Mouse (Mus musculus): ENCODE measurements at regions not wholly inside any gene's neighbourhood (a gene's known extent, or its start where the extent isn't known, plus 50 kb on each side); places are given as distances from the start of the nearest gene placed in this dataset.

DNA sequence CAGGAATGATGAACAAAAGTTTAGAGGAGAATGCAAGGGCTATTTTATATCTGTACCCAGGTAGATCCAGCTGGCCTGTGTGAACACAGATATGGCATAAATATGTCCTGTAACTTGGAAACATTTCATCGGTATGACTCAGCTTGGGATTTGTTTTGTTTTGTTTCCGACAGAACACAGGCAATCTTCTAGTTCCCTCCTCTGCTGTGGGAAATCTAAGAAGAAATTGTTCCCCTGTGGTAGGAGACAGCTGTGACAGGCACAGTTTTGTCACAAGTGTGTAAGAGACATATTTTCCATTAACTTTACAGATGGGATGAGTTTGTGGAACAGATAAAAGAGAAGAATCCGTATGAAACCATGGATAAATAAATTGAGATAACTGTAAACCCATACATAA lies 687.0 kb downstream of the Tpm3-rs7 start:
- no peak for DNase-seq
- 73% methylated on average over 3 of the region's 3 CpGs for WGBS
- Histone ChIP-seq H3K27ac (ENCODE audit: insufficient read depth, low read length) (no peak overlapping the region), H3K27me3 (ENCODE audit: control insufficient read depth, insufficient read depth, low read length) (no peaks in the 10 kb centered on the region), H3K4me1 (ENCODE audit: control insufficient read depth, insufficient read depth, low read length) (no peaks in the 10 kb centered on the region), H3K4me3 (replicated peaks; ENCODE audit: insufficient read depth, low read depth, low read length) (no peak overlapping the region)
- TF ChIP-seq CTCF (IDR thresholded peaks at IDR 0.05; ENCODE audit: borderline replicate concordance, insufficient read depth, low read depth, low read length): no peak
- TF ChIP-seq POLR2A (IDR thresholded peaks at IDR 0.05; ENCODE audit: borderline replicate concordance, insufficient read depth, low read length): no peak

DNA sequence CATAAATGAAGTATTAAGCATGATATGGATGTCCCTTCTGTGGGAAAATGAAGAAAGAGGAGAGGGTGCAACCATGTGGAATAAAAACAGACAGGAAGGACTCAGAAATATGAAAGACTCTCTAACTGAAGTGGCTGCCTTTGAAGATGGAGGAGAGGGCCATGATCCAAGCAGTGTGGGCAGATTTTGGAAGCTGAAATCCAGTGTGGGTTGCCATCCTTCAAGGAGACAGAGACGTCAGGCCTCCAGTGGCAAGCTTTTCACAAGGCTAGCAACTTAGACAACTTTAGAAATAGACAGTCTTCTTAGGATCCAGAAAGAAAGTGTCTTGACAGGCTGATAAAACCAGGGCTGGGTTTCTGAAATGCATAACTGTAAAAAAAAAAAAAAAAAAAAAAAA lies 688.0 kb downstream of the Tpm3-rs7 start:
- H3K4me3 ChIP-seq (replicated peaks; ENCODE audit: insufficient read depth, low read depth, low read length): no peak overlapping the region
- no peak for DNase-seq
- H3K4me1 ChIP-seq (ENCODE audit: control insufficient read depth, insufficient read depth, low read length): no peaks in the 10 kb centered on the region
- 79% methylated on average over 1 of the region's 1 CpGs for WGBS
- H3K27ac ChIP-seq (ENCODE audit: insufficient read depth, low read length): no peak overlapping the region
- TF ChIP-seq CTCF (IDR thresholded peaks at IDR 0.05; ENCODE audit: borderline replicate concordance, insufficient read depth, low read depth, low read length) (no peak), POLR2A (IDR thresholded peaks at IDR 0.05; ENCODE audit: borderline replicate concordance, insufficient read depth, low read length) (no peak)
- no peaks in the 10 kb centered on the region for H3K27me3 ChIP-seq (ENCODE audit: control insufficient read depth, insufficient read depth, low read length)

GRCm38 (mm10) chr14:114037063-114037462 lies 722.7 kb downstream of the Tpm3-rs7 start:
- H3K27ac ChIP-seq (ENCODE audit: insufficient read depth, low read length): no peak overlapping the region
- no peak for DNase-seq

GRCm38 (mm10) chr14:114038611-114039312 lies 724.4 kb downstream of the Tpm3-rs7 start:
- Histone ChIP-seq H3K27me3 (ENCODE audit: control insufficient read depth, insufficient read depth, low read length) (no peaks in the 10 kb centered on the region), H3K4me1 (ENCODE audit: control insufficient read depth, insufficient read depth, low read length) (no peaks in the 10 kb centered on the region), H3K4me3 (replicated peaks; ENCODE audit: insufficient read depth, low read depth, low read length) (no peak overlapping the region), H3K27ac (ENCODE audit: insufficient read depth, low read length) (no peak overlapping the region)
- no peak for DNase-seq
- TF ChIP-seq CTCF (IDR thresholded peaks at IDR 0.05; ENCODE audit: borderline replicate concordance, insufficient read depth, low read depth, low read length) (no peak), POLR2A (IDR thresholded peaks at IDR 0.05; ENCODE audit: borderline replicate concordance, insufficient read depth, low read length) (no peak)
- WGBS: 49% methylated on average over 3 of the region's 3 CpGs

More at GRCm38 (mm10) chr14:114037063-114037462, 722.7 kb downstream of the Tpm3-rs7 start:
- no peak for TF ChIP-seq POLR2A (IDR thresholded peaks at IDR 0.05; ENCODE audit: borderline replicate concordance, insufficient read depth, low read length)
- no peak for TF ChIP-seq CTCF (IDR thresholded peaks at IDR 0.05; ENCODE audit: borderline replicate concordance, insufficient read depth, low read depth, low read length)
- 83% methylated on average over 1 of the region's 1 CpGs for WGBS
- no peak overlapping the region for H3K4me3 ChIP-seq (replicated peaks; ENCODE audit: insufficient read depth, low read depth, low read length)
- H3K4me1 ChIP-seq (ENCODE audit: control insufficient read depth, insufficient read depth, low read length): no peaks in the 10 kb centered on the region
- no peaks in the 10 kb centered on the region for H3K27me3 ChIP-seq (ENCODE audit: control insufficient read depth, insufficient read depth, low read length)

GRCm38 (mm10) chr14:114053558-114054235 lies 739.3 kb downstream of the Tpm3-rs7 start:
- H3K4me1 ChIP-seq (ENCODE audit: control insufficient read depth, insufficient read depth, low read length): no peaks in the 10 kb centered on the region
- H3K27me3 ChIP-seq (ENCODE audit: control insufficient read depth, insufficient read depth, low read length): no peaks in the 10 kb centered on the region
- DNase-seq: no peak
- no peak overlapping the region for H3K27ac ChIP-seq (ENCODE audit: insufficient read depth, low read length)
- H3K4me3 ChIP-seq (replicated peaks; ENCODE audit: insufficient read depth, low read depth, low read length): no peak overlapping the region
- WGBS: 56% methylated on average over 5 of the region's 5 CpGs
- TF ChIP-seq CTCF (IDR thresholded peaks at IDR 0.05; ENCODE audit: borderline replicate concordance, insufficient read depth, low read depth, low read length) (no peak), POLR2A (IDR thresholded peaks at IDR 0.05; ENCODE audit: borderline replicate concordance, insufficient read depth, low read length) (no peak)

- WGBS: 22% methylated on average over 2 of the region's 2 CpGs
- no peaks in the 10 kb centered on the region for H3K27me3 ChIP-seq (ENCODE audit: control insufficient read depth, insufficient read depth, low read length)
- no peaks in the 10 kb centered on the region for H3K4me1 ChIP-seq (ENCODE audit: control insufficient read depth, insufficient read depth, low read length)
- DNase-seq: no peak
- no peak overlapping the region for H3K4me3 ChIP-seq (replicated peaks; ENCODE audit: insufficient read depth, low read depth, low read length)
- TF ChIP-seq CTCF (IDR thresholded peaks at IDR 0.05; ENCODE audit: borderline replicate concordance, insufficient read depth, low read depth, low read length) (no peak), POLR2A (IDR thresholded peaks at IDR 0.05; ENCODE audit: borderline replicate concordance, insufficient read depth, low read length) (no peak)
- H3K27ac ChIP-seq (ENCODE audit: insufficient read depth, low read length): no peak overlapping the region
Measured at GRCm38 (mm10) chr14:114061347-114061746, 746.9 kb downstream of the Tpm3-rs7 start.

DNA sequence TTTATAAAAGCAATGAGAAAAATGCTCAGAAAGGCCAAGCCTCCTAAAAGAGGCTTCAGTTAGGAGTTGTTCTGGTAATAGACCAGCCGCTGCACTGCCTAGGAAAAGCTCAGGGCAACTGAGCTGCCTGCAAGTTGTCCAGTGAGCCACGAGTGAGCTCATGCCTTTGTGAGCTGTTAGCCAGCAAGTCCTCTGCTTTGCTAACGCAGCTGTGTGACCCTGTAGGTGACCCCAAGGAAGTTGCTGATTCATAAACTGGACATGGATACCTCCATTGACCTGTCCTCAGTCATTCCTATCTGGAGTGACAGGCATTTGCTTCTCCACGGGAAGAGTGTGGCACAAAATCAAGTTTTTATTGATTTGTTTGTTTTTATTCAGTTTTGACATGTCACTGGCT lies 748.2 kb downstream of the Tpm3-rs7 start:
- no peak overlapping the region for H3K4me3 ChIP-seq (replicated peaks; ENCODE audit: insufficient read depth, low read depth, low read length)
- WGBS: 45% methylated on average over 4 of the region's 4 CpGs
- H3K27ac ChIP-seq (ENCODE audit: insufficient read depth, low read length): no peak overlapping the region
- TF ChIP-seq POLR2A (IDR thresholded peaks at IDR 0.05; ENCODE audit: borderline replicate concordance, insufficient read depth, low read length): no peak
- TF ChIP-seq CTCF (IDR thresholded peaks at IDR 0.05; ENCODE audit: borderline replicate concordance, insufficient read depth, low read depth, low read length): no peak
- H3K27me3 ChIP-seq (ENCODE audit: control insufficient read depth, insufficient read depth, low read length): no peaks in the 10 kb centered on the region
- DNase-seq: no peak
- no peaks in the 10 kb centered on the region for H3K4me1 ChIP-seq (ENCODE audit: control insufficient read depth, insufficient read depth, low read length)

DNA sequence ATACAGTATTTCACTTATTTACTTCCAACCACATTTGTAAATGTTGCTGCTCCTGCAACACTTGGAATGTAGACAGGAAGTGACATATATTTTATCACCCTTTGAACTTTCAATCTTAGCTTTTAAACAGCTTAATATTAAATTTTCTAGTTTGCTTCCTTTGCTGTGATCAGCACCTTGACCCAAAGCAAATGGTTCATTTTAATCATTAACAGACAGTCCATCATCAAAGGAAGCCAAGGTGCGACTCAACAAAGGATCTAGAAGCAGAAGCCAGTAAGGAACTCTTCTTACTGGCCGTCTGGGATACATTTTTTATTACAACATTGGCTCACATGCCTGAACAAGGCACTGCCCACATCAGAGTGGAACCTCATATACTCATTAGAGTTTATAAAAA lies 758.8 kb downstream of the Tpm3-rs7 start:
- no peak overlapping the region for H3K27ac ChIP-seq (ENCODE audit: insufficient read depth, low read length)
- WGBS: 76% methylated on average over 2 of the region's 2 CpGs
- H3K4me3 ChIP-seq (replicated peaks; ENCODE audit: insufficient read depth, low read depth, low read length): no peak overlapping the region
- H3K4me1 ChIP-seq (ENCODE audit: control insufficient read depth, insufficient read depth, low read length): no peaks in the 10 kb centered on the region
- TF ChIP-seq POLR2A (IDR thresholded peaks at IDR 0.05; ENCODE audit: borderline replicate concordance, insufficient read depth, low read length) (no peak), CTCF (IDR thresholded peaks at IDR 0.05; ENCODE audit: borderline replicate concordance, insufficient read depth, low read depth, low read length) (no peak)
- DNase-seq: no peak
- H3K27me3 ChIP-seq (ENCODE audit: control insufficient read depth, insufficient read depth, low read length): no peaks in the 10 kb centered on the region
